Mouse (Mus musculus): ENCODE measurements around the gene Ncapg2. TPM values are rescaled to one million over a fixed set of nuclear protein-coding genes. Genes with fewer than 3 reads are reported as not detected.

The Ncapg2 gene
- polyA plus RNA-seq, 1 experiment from 2014 or later = 42.9 TPM

GRCm38 (mm10) chr12:116425392-116425791, 20.2 kb downstream of the Ncapg2 start:
- Histone ChIP-seq H3K27ac (ENCODE audit: low read length) (no peak overlapping the region), H3K4me2 (ENCODE audit: low read depth, low read length) (no peak overlapping the region), H3K36me3 (ENCODE audit: control insufficient read depth, insufficient read depth) (peaks cover 78% of the 10 kb centered on the region), H3K9me3 (replicated peaks; ENCODE audit: control insufficient read depth, low read length) (no peaks in the 10 kb centered on the region), H3K4me1 (ENCODE audit: control insufficient read depth, low read depth, low read length) (no peaks in the 10 kb centered on the region), H3K27me3 (ENCODE audit: control insufficient read depth, insufficient read depth, low read depth, low read length) (no peaks in the 10 kb centered on the region), H3K4me3 (ENCODE audit: low read depth, low read length) (no peak overlapping the region), H3K9ac (ENCODE audit: low read depth, low read length) (no peak overlapping the region)
- ATAC-seq (ENCODE audit: low read depth) = no peak
- 86% methylated on average over 2 of the region's 2 CpGs for WGBS (ENCODE audit: insufficient replicate concordance)

DNA sequence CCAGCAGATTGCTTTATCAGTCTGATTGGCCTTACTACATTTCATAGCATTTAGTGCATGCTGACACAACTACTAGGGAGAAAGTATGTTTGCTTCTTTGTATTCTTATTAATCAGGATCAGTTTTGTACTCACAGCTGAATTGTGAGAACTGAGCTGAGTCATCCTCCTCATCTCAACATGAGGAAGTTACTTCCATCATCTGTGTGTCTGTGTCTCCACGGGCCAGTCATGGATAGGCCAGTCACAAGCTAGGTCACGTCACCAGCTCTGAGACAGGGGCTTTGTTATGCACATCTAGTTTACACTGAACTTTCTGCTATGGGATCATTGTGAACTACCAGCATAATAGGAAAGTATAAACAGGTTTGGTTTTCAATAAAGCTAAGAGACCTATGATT, 28.5 kb downstream of the Ncapg2 start:
- Histone ChIP-seq H3K27ac (ENCODE audit: low read length) (no peak overlapping the region), H3K4me3 (ENCODE audit: low read depth, low read length) (no peak overlapping the region), H3K36me3 (ENCODE audit: control insufficient read depth, insufficient read depth) (peaks cover 49% of the 10 kb centered on the region), H3K9me3 (replicated peaks; ENCODE audit: control insufficient read depth, low read length) (no peaks in the 10 kb centered on the region), H3K27me3 (ENCODE audit: control insufficient read depth, insufficient read depth, low read depth, low read length) (no peaks in the 10 kb centered on the region), H3K9ac (ENCODE audit: low read depth, low read length) (no peak overlapping the region), H3K4me1 (ENCODE audit: control insufficient read depth, low read depth, low read length) (no peaks in the 10 kb centered on the region), H3K4me2 (ENCODE audit: low read depth, low read length) (no peak overlapping the region)
- ATAC-seq (ENCODE audit: low read depth) = 0 out of 2 replicates have a peak, but pooled peaks have one; percentile 19
- 60% methylated on average over 2 of the region's 2 CpGs for WGBS (ENCODE audit: insufficient replicate concordance)

- no peaks in the 10 kb centered on the region for H3K9me3 ChIP-seq (replicated peaks; ENCODE audit: control insufficient read depth, low read length)
- H3K4me2 ChIP-seq (ENCODE audit: low read depth, low read length) = no peak overlapping the region
- H3K4me3 ChIP-seq (ENCODE audit: low read depth, low read length) = no peak overlapping the region
- no peak for ATAC-seq (ENCODE audit: low read depth)
- no peaks in the 10 kb centered on the region for H3K4me1 ChIP-seq (ENCODE audit: control insufficient read depth, low read depth, low read length)
- 77% methylated on average over 2 of the region's 2 CpGs for WGBS (ENCODE audit: insufficient replicate concordance)
- H3K9ac ChIP-seq (ENCODE audit: low read depth, low read length) = no peak overlapping the region
- H3K27me3 ChIP-seq (ENCODE audit: control insufficient read depth, insufficient read depth, low read depth, low read length) = no peaks in the 10 kb centered on the region
- no peak overlapping the region for H3K27ac ChIP-seq (ENCODE audit: low read length)
- H3K36me3 ChIP-seq (ENCODE audit: control insufficient read depth, insufficient read depth) = peaks cover 54% of the 10 kb centered on the region
Measured at GRCm38 (mm10) chr12:116435232-116435631, 30.0 kb downstream of the Ncapg2 start.

GRCm38 (mm10) chr12:116436125-116436524, 30.9 kb downstream of the Ncapg2 start:
- peaks cover 55% of the 10 kb centered on the region for H3K36me3 ChIP-seq (ENCODE audit: control insufficient read depth, insufficient read depth)
- H3K4me3 ChIP-seq (ENCODE audit: low read depth, low read length) = no peak overlapping the region
- H3K27me3 ChIP-seq (ENCODE audit: control insufficient read depth, insufficient read depth, low read depth, low read length) = no peaks in the 10 kb centered on the region
- H3K4me2 ChIP-seq (ENCODE audit: low read depth, low read length) = no peak overlapping the region
- no peak overlapping the region for H3K27ac ChIP-seq (ENCODE audit: low read length)
- H3K9me3 ChIP-seq (replicated peaks; ENCODE audit: control insufficient read depth, low read length) = no peaks in the 10 kb centered on the region
- H3K4me1 ChIP-seq (ENCODE audit: control insufficient read depth, low read depth, low read length) = no peaks in the 10 kb centered on the region
- no peak overlapping the region for H3K9ac ChIP-seq (ENCODE audit: low read depth, low read length)
- WGBS (ENCODE audit: insufficient replicate concordance) = 72% methylated on average over 3 of the region's 3 CpGs
- ATAC-seq (ENCODE audit: low read depth) = no peak

DNA sequence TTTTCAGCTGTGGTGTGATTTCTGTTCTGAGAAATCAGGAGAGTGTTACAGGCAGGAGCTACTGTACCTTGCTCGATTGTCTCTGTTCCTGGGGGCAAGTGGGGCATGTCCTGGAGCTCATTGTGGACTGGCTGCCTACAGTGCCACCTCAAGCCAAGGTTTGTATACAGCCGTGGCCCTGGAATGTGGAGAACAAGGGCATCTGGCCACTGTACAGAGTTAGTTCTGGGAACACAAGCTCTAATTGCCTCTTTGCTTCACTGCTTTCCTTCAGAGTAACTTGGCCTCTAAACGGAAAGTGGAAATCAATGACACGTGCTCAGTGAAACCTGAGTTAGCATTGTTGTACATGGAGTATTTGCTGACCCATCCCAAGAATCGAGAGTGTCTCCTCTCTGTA, 33.4 kb downstream of the Ncapg2 start:
- H3K9ac ChIP-seq (ENCODE audit: low read depth, low read length) = no peak overlapping the region
- no peak overlapping the region for H3K4me3 ChIP-seq (ENCODE audit: low read depth, low read length)
- no peaks in the 10 kb centered on the region for H3K9me3 ChIP-seq (replicated peaks; ENCODE audit: control insufficient read depth, low read length)
- peaks cover 4% of the 10 kb centered on the region; the same call in 1 of the 2 replicates for H3K4me1 ChIP-seq (ENCODE audit: control insufficient read depth, low read depth, low read length)
- H3K36me3 ChIP-seq (ENCODE audit: control insufficient read depth, insufficient read depth) = peaks cover 72% of the 10 kb centered on the region
- ATAC-seq (ENCODE audit: low read depth) = no peak
- no peaks in the 10 kb centered on the region for H3K27me3 ChIP-seq (ENCODE audit: control insufficient read depth, insufficient read depth, low read depth, low read length)
- no peak overlapping the region for H3K4me2 ChIP-seq (ENCODE audit: low read depth, low read length)
- no peak overlapping the region for H3K27ac ChIP-seq (ENCODE audit: low read length)
- WGBS (ENCODE audit: insufficient replicate concordance) = 86% methylated on average over 5 of the region's 5 CpGs

- Histone ChIP-seq H3K4me2 (ENCODE audit: low read depth, low read length) (no peak overlapping the region), H3K9me3 (replicated peaks; ENCODE audit: control insufficient read depth, low read length) (no peaks in the 10 kb centered on the region), H3K9ac (ENCODE audit: low read depth, low read length) (no peak overlapping the region), H3K4me1 (ENCODE audit: control insufficient read depth, low read depth, low read length) (peaks cover 4% of the 10 kb centered on the region; the same call in 1 of the 2 replicates), H3K27ac (ENCODE audit: low read length) (no peak overlapping the region), H3K4me3 (ENCODE audit: low read depth, low read length) (no peak overlapping the region), H3K36me3 (ENCODE audit: control insufficient read depth, insufficient read depth) (peaks cover 78% of the 10 kb centered on the region), H3K27me3 (ENCODE audit: control insufficient read depth, insufficient read depth, low read depth, low read length) (no peaks in the 10 kb centered on the region)
- WGBS (ENCODE audit: insufficient replicate concordance) = 27% methylated on average over 3 of the region's 3 CpGs
- peak; percentile 44; the same call in 1 of the 2 replicates for ATAC-seq (ENCODE audit: low read depth)
Measured at GRCm38 (mm10) chr12:116442184-116442583, 37.0 kb downstream of the Ncapg2 start.

GRCm38 (mm10) chr12:116449536-116449935, 44.3 kb downstream of the Ncapg2 start:
- no peaks in the 10 kb centered on the region for H3K27me3 ChIP-seq (ENCODE audit: control insufficient read depth, insufficient read depth, low read depth, low read length)
- H3K9ac ChIP-seq (ENCODE audit: low read depth, low read length) = no peak overlapping the region
- WGBS (ENCODE audit: insufficient replicate concordance) = 92% methylated on average over 2 of the region's 2 CpGs
- no peak overlapping the region for H3K4me2 ChIP-seq (ENCODE audit: low read depth, low read length)
- H3K9me3 ChIP-seq (replicated peaks; ENCODE audit: control insufficient read depth, low read length) = no peaks in the 10 kb centered on the region
- peak; percentile 70 for ATAC-seq (ENCODE audit: low read depth)
- peaks cover 65% of the 10 kb centered on the region for H3K36me3 ChIP-seq (ENCODE audit: control insufficient read depth, insufficient read depth)
- H3K4me1 ChIP-seq (ENCODE audit: control insufficient read depth, low read depth, low read length) = no peaks in the 10 kb centered on the region; the same call in 1 of the 2 replicates
- no peak overlapping the region for H3K4me3 ChIP-seq (ENCODE audit: low read depth, low read length)
- H3K27ac ChIP-seq (ENCODE audit: low read length) = no peak overlapping the region

GRCm38 (mm10) chr12:116460379-116461065, 55.3 kb downstream of the Ncapg2 start:
- H3K36me3 ChIP-seq (ENCODE audit: control insufficient read depth, insufficient read depth) = peaks cover 34% of the 10 kb centered on the region
- no peaks in the 10 kb centered on the region for H3K4me1 ChIP-seq (ENCODE audit: control insufficient read depth, low read depth, low read length)
- H3K27me3 ChIP-seq (ENCODE audit: control insufficient read depth, insufficient read depth, low read depth, low read length) = no peaks in the 10 kb centered on the region
- 91% methylated on average over 6 of the region's 6 CpGs for WGBS (ENCODE audit: insufficient replicate concordance)
- H3K4me2 ChIP-seq (ENCODE audit: low read depth, low read length) = no peak overlapping the region
- H3K9me3 ChIP-seq (replicated peaks; ENCODE audit: control insufficient read depth, low read length) = no peaks in the 10 kb centered on the region
- no peak overlapping the region for H3K4me3 ChIP-seq (ENCODE audit: low read depth, low read length)
- no peak for ATAC-seq (ENCODE audit: low read depth)
- H3K27ac ChIP-seq (ENCODE audit: low read length) = no peak overlapping the region
- H3K9ac ChIP-seq (ENCODE audit: low read depth, low read length) = no peak overlapping the region

DNA sequence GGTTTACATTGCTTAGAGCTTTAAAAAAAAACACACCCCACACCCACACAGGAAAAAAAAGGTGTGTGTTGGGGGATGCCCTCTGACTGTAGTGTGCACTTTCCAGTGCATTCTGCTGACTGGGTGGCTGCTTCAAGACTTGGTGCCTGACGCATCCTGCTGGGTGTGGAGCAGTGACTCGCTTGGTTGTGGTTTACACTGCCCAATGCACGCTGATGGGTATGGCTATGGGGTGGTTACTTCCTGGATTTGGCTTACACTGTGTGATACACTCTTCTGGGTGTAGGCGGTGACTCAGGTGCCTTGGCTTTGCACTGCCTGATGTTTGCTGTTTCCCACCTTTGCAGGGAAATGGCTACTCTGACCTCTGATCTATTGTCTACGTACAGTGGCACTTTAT, 61.8 kb downstream of the Ncapg2 start:
- no peaks in the 10 kb centered on the region for H3K27me3 ChIP-seq (ENCODE audit: control insufficient read depth, insufficient read depth, low read depth, low read length)
- WGBS (ENCODE audit: insufficient replicate concordance) = 56% methylated on average over 5 of the region's 5 CpGs
- no peak overlapping the region for H3K27ac ChIP-seq (ENCODE audit: low read length)
- H3K36me3 ChIP-seq (ENCODE audit: control insufficient read depth, insufficient read depth) = peaks cover 2% of the 10 kb centered on the region; the same call in 1 of the 2 replicates
- no peak overlapping the region for H3K4me2 ChIP-seq (ENCODE audit: low read depth, low read length)
- no peaks in the 10 kb centered on the region for H3K4me1 ChIP-seq (ENCODE audit: control insufficient read depth, low read depth, low read length)
- ATAC-seq (ENCODE audit: low read depth) = no peak
- H3K9me3 ChIP-seq (replicated peaks; ENCODE audit: control insufficient read depth, low read length) = no peaks in the 10 kb centered on the region
- no peak overlapping the region for H3K9ac ChIP-seq (ENCODE audit: low read depth, low read length)
- no peak overlapping the region for H3K4me3 ChIP-seq (ENCODE audit: low read depth, low read length)
